Mouse (Mus musculus): ENCODE measurements around the gene Mlx. TPM values are rescaled to one million over a fixed set of nuclear protein-coding genes. Genes with fewer than 3 reads are reported as not detected.
A peak's percentile ranks its signal among the peaks of the same experiment; 100 is the strongest.
"Not testable (repeated sequence)": the region's sequence is repeated elsewhere in the genome, so short reads cannot be mapped to it uniquely, and the experiment has no call there.

The Mlx gene
- total and polyA plus RNA-seq, 3 experiments: 45.2 to 116 (median 51.5) TPM

DNA sequence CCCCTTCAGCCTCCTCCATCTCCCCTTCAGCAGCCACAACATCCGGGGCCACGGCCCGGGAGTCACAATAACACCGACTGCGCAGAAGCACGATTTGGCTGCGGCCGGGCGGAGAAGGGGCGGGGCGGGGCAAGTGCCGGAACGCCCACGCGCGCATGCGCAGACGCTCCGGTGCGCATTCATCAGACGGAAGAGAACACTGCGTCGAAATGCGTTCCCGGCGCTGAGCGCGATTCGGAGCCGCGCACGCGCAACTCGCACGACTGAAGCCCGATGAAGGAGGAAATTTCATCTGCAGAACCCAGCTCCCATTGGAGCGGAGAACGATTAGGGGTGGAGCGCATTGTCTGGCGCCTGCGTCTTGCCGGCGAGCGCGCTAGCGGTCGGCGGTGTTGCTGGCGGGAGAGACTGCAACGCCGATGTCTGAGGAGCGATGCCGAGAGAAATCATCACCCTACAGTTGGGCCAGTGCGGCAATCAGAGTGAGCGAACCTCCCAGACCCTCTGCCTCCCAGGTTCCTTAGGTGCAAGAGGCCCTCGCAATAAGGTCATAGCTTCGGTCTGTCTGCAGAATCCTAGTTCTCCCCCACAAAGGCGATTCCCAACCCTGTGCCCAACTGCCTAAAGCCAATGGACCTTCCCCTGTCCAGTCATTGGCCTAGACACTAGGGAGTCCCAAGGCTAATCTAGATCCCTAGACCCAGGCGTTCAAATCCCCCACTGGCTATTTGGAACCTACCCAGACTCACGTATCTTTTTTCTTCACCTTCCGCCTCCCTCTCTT, 32.9 kb downstream of the Mlx start, which contains the start of the genes Retreg3 and Tubg1 (continued):
- TF ChIP-seq MAZ (IDR thresholded peaks at IDR 0.05; ENCODE audit: low read depth, low read length) (peak; percentile 90), TBP (conservative IDR thresholded peaks at IDR 0.05; ENCODE audit: low read depth, low read length) (peak; percentile 73; the same call in 1 of the 2 replicates), HCFC1 (IDR thresholded peaks at IDR 0.05; ENCODE audit: low read depth, low read length) (peak; percentile 86), SMC3 (IDR thresholded peaks at IDR 0.05; ENCODE audit: low read depth, low read length) (0 out of 2 replicates have a peak, but pooled peaks have one; percentile 2), RCOR1 (conservative IDR thresholded peaks at IDR 0.05; ENCODE audit: low read depth, low read length) (0 out of 2 replicates have a peak, but pooled peaks have one; percentile 64), KAT2A (IDR thresholded peaks at IDR 0.05; ENCODE audit: insufficient replicate concordance, low read length) (peak; percentile 85; the same call in 1 of the 2 replicates), POLR2AphosphoS2 (IDR thresholded peaks at IDR 0.05; ENCODE audit: low read depth, low read length) (peak; percentile 86), IRF4 (IDR thresholded peaks at IDR 0.05; ENCODE audit: low read depth, low read length) (peak; percentile 66), SIN3A (IDR thresholded peaks at IDR 0.05; ENCODE audit: low read length) (peak; percentile 90), ZNF384 (IDR thresholded peaks at IDR 0.05; ENCODE audit: low read depth, low read length) (no peak), CHD1 (IDR thresholded peaks at IDR 0.05; ENCODE audit: low read depth, low read length) (no peak), USF2 (conservative IDR thresholded peaks at IDR 0.05; ENCODE audit: low read depth, low read length) (no peak), MXI1 (IDR thresholded peaks at IDR 0.05; ENCODE audit: low read depth, low read length) (peak; percentile 87), GABPA (IDR thresholded peaks at IDR 0.05; ENCODE audit: insufficient replicate concordance, low read depth, low read length) (no peak; the same call in 1 of the 2 replicates), RAD21 (IDR thresholded peaks at IDR 0.05; ENCODE audit: low read depth, low read length) (no peak; the same call in 1 of the 2 replicates), BHLHE40 (IDR thresholded peaks at IDR 0.05; ENCODE audit: low read depth, low read length) (peak; percentile 63; the same call in 1 of the 2 replicates), ZMIZ1 (IDR thresholded peaks at IDR 0.05; ENCODE audit: low read depth, low read length) (peak; percentile 93), MAFK (IDR thresholded peaks at IDR 0.05; ENCODE audit: insufficient replicate concordance, low read length) (no peak), JUN (IDR thresholded peaks at IDR 0.05; ENCODE audit: insufficient read depth, low read depth, low read length) (peak; percentile 13; the same call in 1 of the 2 replicates)

GRCm38 (mm10) chr11:101120545-101121188, 33.6 kb downstream of the Mlx start:
- no peaks in the 10 kb centered on the region for H3K9me3 ChIP-seq (replicated peaks; ENCODE audit: low read length)
- dilution Hi-C loops (cut with MboI; ENCODE audit: extremely low pct_ligation_motif_present, extremely low pct_unique_long_range_greater_than_20kb, low sequenced_read_pairs): no loop called here
- peaks cover 15 to 51% of the 10 kb centered on the region in 2 experiments for H3K4me1 ChIP-seq (ENCODE audit: control insufficient read depth in 1 of 2, insufficient read depth in 2 of 2)
- DNase-seq (ENCODE audit: extremely low read depth): no peak
- H3K9ac ChIP-seq (ENCODE audit: insufficient read depth, low read depth): peak overlapping the region; percentile 85
- TF ChIP-seq CHD1 (IDR thresholded peaks at IDR 0.05; ENCODE audit: low read depth, low read length) (peak; percentile 76; the same call in 1 of the 2 replicates), MAFK (IDR thresholded peaks at IDR 0.05; ENCODE audit: insufficient replicate concordance, low read length) (no peak), ZKSCAN1 (IDR thresholded peaks at IDR 0.05; ENCODE audit: borderline replicate concordance, low read depth, low read length) (no peak), MYC (IDR thresholded peaks at IDR 0.05; ENCODE audit: low read depth, low read length) (no peak), GABPA (IDR thresholded peaks at IDR 0.05; ENCODE audit: insufficient replicate concordance, low read depth, low read length) (no peak), KAT2A (IDR thresholded peaks at IDR 0.05; ENCODE audit: insufficient replicate concordance, low read length) (no peak), JUND (conservative IDR thresholded peaks at IDR 0.05; ENCODE audit: low read depth, low read length) (no peak), NRF1 (IDR thresholded peaks at IDR 0.05; ENCODE audit: low read depth, low read length) (peak; percentile 31; the same call in 1 of the 2 replicates), POLR2AphosphoS2 (IDR thresholded peaks at IDR 0.05; ENCODE audit: low read depth, low read length) (no peak), BHLHE40 (IDR thresholded peaks at IDR 0.05; ENCODE audit: low read depth, low read length) (no peak), SIN3A (IDR thresholded peaks at IDR 0.05; ENCODE audit: low read length) (no peak), TCF12 (IDR thresholded peaks at IDR 0.05; ENCODE audit: low read depth, low read length) (no peak), MAX (IDR thresholded peaks at IDR 0.05; ENCODE audit: low read length) (no peak), IRF4 (IDR thresholded peaks at IDR 0.05; ENCODE audit: low read depth, low read length) (no peak), MXI1 (IDR thresholded peaks at IDR 0.05; ENCODE audit: low read depth, low read length) (peak; percentile 67)
- in situ Hi-C loops (cut with MboI; ENCODE audit: low pct_ligation_motif_present, low pct_unique_long_range_greater_than_20kb, low sequenced_read_pairs): no loop called here
- H3K4me3 ChIP-seq (replicated peaks in 1 of 3; ENCODE audit: low read depth in 2 of 3, low read length in 2 of 3, poor library complexity in 1 of 3): peak overlapping the region; percentile 69 to 95 (median 81)
- H3K4me2 ChIP-seq (ENCODE audit: insufficient read depth, low read depth, poor library complexity, severe bottlenecking): peak overlapping the region; percentile 67
- no peaks in the 10 kb centered on the region for H3K27me3 ChIP-seq (replicated peaks)
- H3K27ac ChIP-seq (ENCODE audit: insufficient read depth, low read depth): peak overlapping the region; percentile 69
- peaks cover 51% of the 10 kb centered on the region for H3K79me2 ChIP-seq (replicated peaks; ENCODE audit: control insufficient read depth, extremely low read depth, insufficient read depth, poor library complexity, severe bottlenecking)
- H3K36me3 ChIP-seq (replicated peaks in 1 of 2; ENCODE audit: control insufficient read depth in 1 of 2, insufficient read depth in 1 of 2, low read length in 1 of 2): peaks cover 34 to 50% of the 10 kb centered on the region in 2 experiments

- H3K4me3 ChIP-seq (replicated peaks in 1 of 3; ENCODE audit: low read depth in 2 of 3, low read length in 2 of 3, poor library complexity in 1 of 3); dilution Hi-C loops (cut with MboI; ENCODE audit: extremely low pct_ligation_motif_present, extremely low pct_unique_long_range_greater_than_20kb, low sequenced_read_pairs); H3K27me3 ChIP-seq (replicated peaks); H3K9ac ChIP-seq (ENCODE audit: insufficient read depth, low read depth); H3K4me2 ChIP-seq (ENCODE audit: insufficient read depth, low read depth, poor library complexity, severe bottlenecking); DNase-seq (ENCODE audit: extremely low read depth); in situ Hi-C loops (cut with MboI; ENCODE audit: low pct_ligation_motif_present, low pct_unique_long_range_greater_than_20kb, low sequenced_read_pairs); H3K27ac ChIP-seq (ENCODE audit: insufficient read depth, low read depth): not testable (repeated sequence)
- peaks cover 6 to 36% of the 10 kb centered on the region in 2 experiments; a peak in 3 of 4 replicates for H3K4me1 ChIP-seq (ENCODE audit: control insufficient read depth in 1 of 2, insufficient read depth in 2 of 2)
- H3K79me2 ChIP-seq (replicated peaks; ENCODE audit: control insufficient read depth, extremely low read depth, insufficient read depth, poor library complexity, severe bottlenecking): peaks cover 18% of the 10 kb centered on the region
- peaks cover 15% of the 10 kb centered on the region for H3K9me3 ChIP-seq (replicated peaks; ENCODE audit: low read length)
- H3K36me3 ChIP-seq (replicated peaks in 1 of 2; ENCODE audit: control insufficient read depth in 1 of 2, insufficient read depth in 1 of 2, low read length in 1 of 2): peaks cover 45 to 56% of the 10 kb centered on the region in 2 experiments
These were observed 37.4 kb downstream of the Mlx start for GRCm38 (mm10) chr11:101124494-101124893.
